Mouse (Mus musculus): ENCODE measurements around the gene Bmp6. TPM values are rescaled to one million over a fixed set of nuclear protein-coding genes. Genes with fewer than 3 reads are reported as not detected.

Gene Bmp6
- polyA plus RNA-seq, 1 experiment from 2014 or later: 4.2 TPM

DNA sequence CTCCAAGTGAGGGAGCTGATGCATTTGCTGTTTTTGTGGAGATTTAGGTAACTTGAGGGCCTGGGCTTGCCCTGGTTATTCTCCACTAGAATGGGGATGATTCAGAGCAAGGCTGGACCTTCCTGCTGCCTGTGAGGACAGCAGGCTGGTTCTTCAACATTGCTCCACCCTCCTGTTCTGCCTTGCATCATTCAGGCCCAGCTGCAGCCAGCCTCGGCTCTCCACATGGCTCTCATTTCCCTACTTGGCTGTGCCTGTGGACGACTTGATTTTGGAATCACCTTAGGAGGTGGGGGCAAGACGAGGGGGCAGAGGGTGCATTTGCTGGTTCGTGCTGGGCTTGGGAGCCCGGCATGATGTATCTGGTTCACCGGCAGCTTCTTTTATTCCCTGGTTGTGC lies 53.8 kb downstream of the Bmp6 start:
- DNase-seq (no peak), ATAC-seq (ENCODE audit: low FRiP score, low TSS enrichment) (no peak)
- 85% methylated on average over 6 of the region's 6 CpGs for WGBS
- Histone ChIP-seq H3K9ac (replicated peaks; ENCODE audit: low read length) (no peak overlapping the region), H3K4me2 (ENCODE audit: low read length) (no peak overlapping the region), H3K27ac (replicated peaks; ENCODE audit: low read depth, low read length) (no peak overlapping the region), H3K27me3 (ENCODE audit: control insufficient read depth, insufficient read depth, low read length) (no peaks in the 10 kb centered on the region), H3K9me3 (ENCODE audit: control insufficient read depth, low read length) (no peaks in the 10 kb centered on the region), H3K4me3 (replicated peaks; ENCODE audit: low read depth, low read length) (no peak overlapping the region), H3K36me3 (ENCODE audit: control insufficient read depth, insufficient read depth, low read length) (no peaks in the 10 kb centered on the region), H3K4me1 (ENCODE audit: control insufficient read depth, insufficient read depth, low read length) (no peaks in the 10 kb centered on the region)

DNA sequence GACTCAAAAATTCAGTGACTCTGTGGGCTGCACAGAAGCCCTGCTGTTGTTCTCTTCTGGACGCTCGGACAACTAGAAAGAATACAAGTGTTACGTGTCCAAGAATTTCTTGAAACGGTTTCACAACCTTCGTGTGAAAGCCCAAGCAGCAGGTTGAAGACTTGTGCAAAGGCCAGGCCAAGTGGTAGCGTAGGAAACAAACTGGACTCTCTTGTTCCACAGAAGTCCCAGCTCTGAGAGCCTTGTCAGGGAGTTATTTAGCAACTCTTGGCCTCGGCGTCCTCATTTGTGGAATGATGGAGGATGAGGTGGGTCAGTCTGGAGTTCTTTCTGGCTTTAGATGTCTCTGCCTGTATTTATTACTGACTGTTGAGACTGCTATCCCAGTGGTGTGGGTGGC lies 55.8 kb downstream of the Bmp6 start:
- ATAC-seq (ENCODE audit: low FRiP score, low TSS enrichment) (no peak), DNase-seq (no peak)

DNA sequence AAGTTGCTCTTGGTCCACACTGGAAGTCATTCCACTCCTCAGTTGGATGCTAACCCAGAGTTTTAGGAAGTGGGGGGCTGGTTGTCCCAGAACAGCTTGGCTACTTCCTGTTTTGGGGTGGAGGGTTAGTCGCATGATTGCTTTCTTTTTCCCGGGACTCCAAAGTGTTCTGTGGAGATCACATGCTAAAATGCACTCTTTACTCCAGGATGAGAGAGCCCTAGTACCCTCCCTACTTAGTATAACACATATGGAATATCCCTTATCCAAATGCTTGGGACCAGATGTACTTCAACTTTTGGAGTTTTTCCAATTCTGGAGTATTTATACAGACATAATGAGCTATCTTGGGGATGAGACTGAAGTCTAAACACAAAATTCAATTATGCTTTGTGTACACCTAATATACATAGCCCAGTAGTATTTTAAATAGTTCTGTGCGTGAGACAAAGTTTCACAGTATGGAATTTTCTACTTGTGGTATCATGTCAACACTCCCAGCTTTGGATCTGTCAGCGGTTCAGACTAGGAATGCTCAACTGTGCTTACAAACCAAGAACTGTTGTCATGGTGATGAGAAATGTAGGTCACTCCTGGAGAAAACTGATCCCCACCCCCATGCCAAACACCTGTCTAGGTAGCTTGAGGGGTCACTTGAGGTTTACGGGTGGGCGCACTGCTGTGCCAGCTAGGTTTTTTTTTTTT lies 62.9 kb downstream of the Bmp6 start:
- ATAC-seq (ENCODE audit: low FRiP score, low TSS enrichment) (no peak), DNase-seq (no peak)
- H3K27me3 ChIP-seq (ENCODE audit: control insufficient read depth, insufficient read depth, low read length): no peaks in the 10 kb centered on the region
- H3K4me2 ChIP-seq (ENCODE audit: low read length): no peak overlapping the region
- 78% methylated on average over 6 of the region's 6 CpGs for WGBS
- no peaks in the 10 kb centered on the region for H3K4me1 ChIP-seq (ENCODE audit: control insufficient read depth, insufficient read depth, low read length)
- H3K9ac ChIP-seq (replicated peaks; ENCODE audit: low read length): no peak overlapping the region
- H3K4me3 ChIP-seq (replicated peaks; ENCODE audit: low read depth, low read length): no peak overlapping the region
- no peaks in the 10 kb centered on the region for H3K36me3 ChIP-seq (ENCODE audit: control insufficient read depth, insufficient read depth, low read length)
- H3K9me3 ChIP-seq (ENCODE audit: control insufficient read depth, low read length): no peaks in the 10 kb centered on the region
- H3K27ac ChIP-seq (replicated peaks; ENCODE audit: low read depth, low read length): no peak overlapping the region

More for the DNA sequence above, 55.8 kb downstream of the Bmp6 start:
- Histone ChIP-seq H3K36me3 (ENCODE audit: control insufficient read depth, insufficient read depth, low read length) (no peaks in the 10 kb centered on the region), H3K4me1 (ENCODE audit: control insufficient read depth, insufficient read depth, low read length) (no peaks in the 10 kb centered on the region), H3K9me3 (ENCODE audit: control insufficient read depth, low read length) (no peaks in the 10 kb centered on the region), H3K27me3 (ENCODE audit: control insufficient read depth, insufficient read depth, low read length) (no peaks in the 10 kb centered on the region), H3K9ac (replicated peaks; ENCODE audit: low read length) (no peak overlapping the region), H3K4me3 (replicated peaks; ENCODE audit: low read depth, low read length) (no peak overlapping the region), H3K27ac (replicated peaks; ENCODE audit: low read depth, low read length) (no peak overlapping the region), H3K4me2 (ENCODE audit: low read length) (no peak overlapping the region)
- 86% methylated on average over 8 of the region's 8 CpGs for WGBS

DNA sequence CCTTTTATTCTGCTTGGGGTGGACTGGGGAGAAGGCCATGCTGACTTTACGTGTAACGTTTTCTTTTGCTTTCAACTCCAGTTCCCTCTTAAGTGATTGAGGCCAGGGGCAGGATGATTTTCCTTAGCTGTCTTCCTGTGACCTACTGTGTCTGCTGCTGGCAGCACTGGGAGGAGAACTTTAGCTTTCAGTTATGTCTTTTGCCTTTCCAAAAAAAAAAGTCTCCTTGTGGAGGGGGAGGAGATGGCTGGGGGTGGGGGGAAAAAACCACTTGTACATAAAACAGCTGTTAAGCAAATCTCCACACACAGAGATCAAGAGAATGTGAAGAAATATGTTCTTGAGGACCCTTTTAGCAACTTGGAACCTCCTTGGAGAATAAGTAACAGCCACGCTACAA lies 63.7 kb downstream of the Bmp6 start:
- Histone ChIP-seq H3K27ac (replicated peaks; ENCODE audit: low read depth, low read length) (no peak overlapping the region), H3K4me3 (replicated peaks; ENCODE audit: low read depth, low read length) (no peak overlapping the region), H3K36me3 (ENCODE audit: control insufficient read depth, insufficient read depth, low read length) (no peaks in the 10 kb centered on the region), H3K4me1 (ENCODE audit: control insufficient read depth, insufficient read depth, low read length) (no peaks in the 10 kb centered on the region), H3K9ac (replicated peaks; ENCODE audit: low read length) (no peak overlapping the region), H3K4me2 (ENCODE audit: low read length) (no peak overlapping the region), H3K27me3 (ENCODE audit: control insufficient read depth, insufficient read depth, low read length) (no peaks in the 10 kb centered on the region), H3K9me3 (ENCODE audit: control insufficient read depth, low read length) (no peaks in the 10 kb centered on the region)
- WGBS: 58% methylated on average over 3 of the region's 3 CpGs
- ATAC-seq (ENCODE audit: low FRiP score, low TSS enrichment) (no peak), DNase-seq (no peak)

DNA sequence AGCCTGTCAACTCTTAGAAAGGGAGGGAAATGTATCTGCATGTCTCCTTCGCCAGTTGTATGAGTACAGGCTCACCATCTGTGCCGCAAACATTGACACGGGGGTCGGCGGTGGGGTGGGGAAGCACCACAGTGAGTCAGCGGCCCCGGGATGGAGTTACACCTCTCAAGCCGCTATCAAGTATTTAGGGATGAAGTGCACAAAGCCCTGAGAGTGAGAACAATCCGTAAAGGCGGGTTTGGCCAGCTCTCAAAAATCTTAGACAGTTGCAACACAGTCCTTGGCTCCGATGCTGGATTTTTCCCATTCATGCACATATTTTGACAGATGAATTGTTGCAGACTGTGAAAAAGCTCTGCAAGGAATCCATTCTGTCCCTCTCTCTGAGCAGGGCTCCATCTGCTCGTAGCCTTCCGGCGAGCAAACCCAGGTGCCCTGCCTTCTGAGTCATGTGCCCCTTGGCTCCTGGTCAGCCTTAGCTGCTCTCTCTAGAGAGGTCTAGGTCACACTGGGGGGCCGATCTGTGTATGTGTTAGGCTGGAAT lies 65.5 kb downstream of the Bmp6 start:
- Histone ChIP-seq H3K9me3 (ENCODE audit: control insufficient read depth, low read length) (no peaks in the 10 kb centered on the region), H3K27ac (replicated peaks; ENCODE audit: low read depth, low read length) (no peak overlapping the region), H3K4me1 (ENCODE audit: control insufficient read depth, insufficient read depth, low read length) (no peaks in the 10 kb centered on the region), H3K4me2 (ENCODE audit: low read length) (peak overlapping the region; percentile 33), H3K4me3 (replicated peaks; ENCODE audit: low read depth, low read length) (no peak overlapping the region), H3K36me3 (ENCODE audit: control insufficient read depth, insufficient read depth, low read length) (no peaks in the 10 kb centered on the region), H3K9ac (replicated peaks; ENCODE audit: low read length) (no peak overlapping the region), H3K27me3 (ENCODE audit: control insufficient read depth, insufficient read depth, low read length) (no peaks in the 10 kb centered on the region)
- ATAC-seq (ENCODE audit: low FRiP score, low TSS enrichment) (peak; percentile 27; the same call in 1 of the 2 replicates), DNase-seq (peak; percentile 53)
- 12% methylated on average over 15 of the region's 15 CpGs for WGBS

DNA sequence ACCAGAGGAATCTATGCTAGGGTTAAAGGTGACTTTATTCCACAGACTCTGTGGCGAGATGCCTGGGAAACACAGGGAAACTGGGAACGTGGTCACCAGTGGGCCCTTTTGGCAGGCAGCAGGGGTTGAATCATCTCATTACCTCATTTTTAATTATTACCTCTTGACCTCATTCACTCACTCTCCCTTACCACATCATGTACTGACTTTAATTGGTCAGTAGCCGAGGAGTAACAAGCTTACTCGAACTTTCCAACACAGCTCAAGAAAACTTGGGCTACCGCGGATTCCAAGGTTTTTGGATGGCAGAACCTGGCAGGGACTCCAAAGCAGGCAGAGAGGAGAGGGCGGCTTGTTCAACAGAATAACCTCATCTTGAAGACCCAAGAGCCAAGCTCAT lies 74.9 kb downstream of the Bmp6 start:
- Histone ChIP-seq H3K4me3 (replicated peaks; ENCODE audit: low read depth, low read length) (no peak overlapping the region), H3K36me3 (ENCODE audit: control insufficient read depth, insufficient read depth, low read length) (no peaks in the 10 kb centered on the region), H3K9ac (replicated peaks; ENCODE audit: low read length) (no peak overlapping the region), H3K4me2 (ENCODE audit: low read length) (no peak overlapping the region), H3K9me3 (ENCODE audit: control insufficient read depth, low read length) (no peaks in the 10 kb centered on the region), H3K27ac (replicated peaks; ENCODE audit: low read depth, low read length) (no peak overlapping the region), H3K27me3 (ENCODE audit: control insufficient read depth, insufficient read depth, low read length) (no peaks in the 10 kb centered on the region), H3K4me1 (ENCODE audit: control insufficient read depth, insufficient read depth, low read length) (no peaks in the 10 kb centered on the region)
- no peak for ATAC-seq (ENCODE audit: low FRiP score, low TSS enrichment)
- no peak for DNase-seq
- WGBS: 93% methylated on average over 7 of the region's 7 CpGs

DNA sequence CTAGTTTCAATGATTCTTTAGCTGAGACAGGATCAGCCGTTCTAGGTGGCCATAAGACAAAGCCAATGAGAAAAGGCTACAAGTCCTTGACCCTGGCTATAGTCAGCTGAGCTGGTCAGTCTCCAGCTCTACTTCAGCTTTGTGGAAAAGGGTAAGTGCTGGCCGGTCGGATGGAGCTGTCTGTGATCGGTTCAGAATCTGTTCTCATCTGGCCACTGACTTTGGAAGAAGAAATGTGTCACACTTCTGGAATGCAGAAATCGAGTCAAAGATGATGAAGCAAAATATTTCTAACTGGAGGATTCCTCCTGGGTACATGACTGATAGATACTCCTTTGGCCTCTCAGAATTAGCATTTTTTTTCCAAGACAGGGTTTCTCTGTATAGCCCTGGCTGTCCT lies 77.6 kb downstream of the Bmp6 start:
- Histone ChIP-seq H3K27ac (replicated peaks; ENCODE audit: low read depth, low read length) (no peak overlapping the region), H3K4me3 (replicated peaks; ENCODE audit: low read depth, low read length) (no peak overlapping the region), H3K9ac (replicated peaks; ENCODE audit: low read length) (no peak overlapping the region), H3K4me2 (ENCODE audit: low read length) (no peak overlapping the region), H3K36me3 (ENCODE audit: control insufficient read depth, insufficient read depth, low read length) (no peaks in the 10 kb centered on the region), H3K9me3 (ENCODE audit: control insufficient read depth, low read length) (no peaks in the 10 kb centered on the region), H3K27me3 (ENCODE audit: control insufficient read depth, insufficient read depth, low read length) (no peaks in the 10 kb centered on the region), H3K4me1 (ENCODE audit: control insufficient read depth, insufficient read depth, low read length) (no peaks in the 10 kb centered on the region)
- DNase-seq (no peak), ATAC-seq (ENCODE audit: low FRiP score, low TSS enrichment) (no peak)
- 86% methylated on average over 5 of the region's 5 CpGs for WGBS

DNA sequence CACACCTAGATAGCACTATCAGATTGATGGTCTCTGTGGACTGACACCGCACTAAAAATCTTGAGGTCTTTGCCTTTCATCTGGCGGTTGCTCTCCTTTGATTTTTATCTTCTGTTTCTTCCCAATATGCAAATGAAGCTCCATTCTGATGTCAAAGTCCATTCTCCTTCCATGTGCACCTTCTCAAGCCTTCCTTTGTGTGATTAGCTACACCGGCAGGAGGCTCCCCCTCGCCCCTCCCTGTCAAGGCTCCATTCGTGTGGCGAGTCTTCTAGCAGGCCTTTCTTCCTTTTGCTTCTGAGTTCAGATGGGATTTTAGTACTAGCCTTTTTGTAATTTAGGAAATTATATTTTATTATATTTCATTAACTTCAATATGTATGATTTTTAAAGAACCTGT lies 80.4 kb downstream of the Bmp6 start:
- no peak overlapping the region for H3K9ac ChIP-seq (replicated peaks; ENCODE audit: low read length)
- no peak for DNase-seq
- no peaks in the 10 kb centered on the region for H3K4me1 ChIP-seq (ENCODE audit: control insufficient read depth, insufficient read depth, low read length)
- ATAC-seq (ENCODE audit: low FRiP score, low TSS enrichment): no peak
- H3K27me3 ChIP-seq (ENCODE audit: control insufficient read depth, insufficient read depth, low read length): no peaks in the 10 kb centered on the region
- H3K4me2 ChIP-seq (ENCODE audit: low read length): no peak overlapping the region
- H3K36me3 ChIP-seq (ENCODE audit: control insufficient read depth, insufficient read depth, low read length): no peaks in the 10 kb centered on the region
- no peaks in the 10 kb centered on the region for H3K9me3 ChIP-seq (ENCODE audit: control insufficient read depth, low read length)
- no peak overlapping the region for H3K27ac ChIP-seq (replicated peaks; ENCODE audit: low read depth, low read length)
- no peak overlapping the region for H3K4me3 ChIP-seq (replicated peaks; ENCODE audit: low read depth, low read length)
- 24% methylated on average over 6 of the region's 6 CpGs for WGBS

DNA sequence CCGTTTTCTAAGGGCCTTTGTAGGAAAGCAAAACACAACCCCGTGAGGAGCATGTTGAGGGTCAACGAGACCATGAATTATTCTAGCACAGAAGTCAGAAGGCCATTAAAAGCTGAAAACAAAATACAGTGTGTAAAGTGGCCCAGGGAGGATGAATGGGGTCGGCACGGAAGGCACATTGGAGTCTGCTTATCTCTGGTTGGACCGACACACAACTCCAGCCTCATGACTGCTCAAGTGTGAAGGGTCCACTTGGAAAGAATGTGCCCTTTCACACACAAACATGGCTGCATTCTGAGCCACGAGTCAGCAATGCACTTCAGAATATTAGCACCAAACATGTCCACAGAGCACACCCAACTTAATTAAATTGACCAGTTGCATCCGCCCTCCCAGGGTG lies 84.8 kb downstream of the Bmp6 start:
- no peak overlapping the region for H3K4me2 ChIP-seq (ENCODE audit: low read length)
- 63% methylated on average over 8 of the region's 8 CpGs for WGBS
- no peak overlapping the region for H3K4me3 ChIP-seq (replicated peaks; ENCODE audit: low read depth, low read length)
- no peak overlapping the region for H3K27ac ChIP-seq (replicated peaks; ENCODE audit: low read depth, low read length)
- H3K27me3 ChIP-seq (ENCODE audit: control insufficient read depth, insufficient read depth, low read length): no peaks in the 10 kb centered on the region
- H3K9me3 ChIP-seq (ENCODE audit: control insufficient read depth, low read length): no peaks in the 10 kb centered on the region
- H3K36me3 ChIP-seq (ENCODE audit: control insufficient read depth, insufficient read depth, low read length): no peaks in the 10 kb centered on the region
- DNase-seq (no peak), ATAC-seq (ENCODE audit: low FRiP score, low TSS enrichment) (no peak)
- no peaks in the 10 kb centered on the region for H3K4me1 ChIP-seq (ENCODE audit: control insufficient read depth, insufficient read depth, low read length)
- H3K9ac ChIP-seq (replicated peaks; ENCODE audit: low read length): no peak overlapping the region
